Mouse (Mus musculus): Measurements from ENCODE around the gene Slc45a2.

DNA sequence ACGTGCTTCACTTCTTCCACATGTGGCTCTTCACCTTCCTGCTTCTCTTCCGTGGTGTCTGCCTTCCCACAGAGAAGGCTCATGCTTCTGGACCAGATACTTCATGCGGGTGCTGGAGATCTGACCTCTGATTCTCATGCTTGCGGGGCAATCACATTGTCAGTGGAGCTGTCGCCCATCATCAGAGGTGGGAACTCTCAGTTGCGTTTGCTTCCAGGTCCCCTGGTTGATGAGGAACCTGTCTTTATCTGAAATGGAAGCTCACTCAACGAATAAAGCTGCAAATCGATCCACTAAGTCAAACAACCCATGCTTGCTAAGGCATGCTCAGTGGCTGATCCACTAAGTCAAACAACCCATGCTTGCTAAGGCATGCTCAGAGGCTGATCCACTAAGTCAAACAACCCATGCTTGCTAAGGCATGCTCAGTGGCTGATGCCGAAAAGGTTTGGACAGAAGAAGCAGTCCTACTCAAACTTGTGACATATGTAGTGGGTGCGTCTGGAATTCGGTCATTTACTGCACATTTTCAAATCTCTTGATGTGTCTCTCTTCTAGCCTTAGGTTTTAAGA, 10.5 kb downstream of the Slc45a2 start:
- TF ChIP-seq CTCF (IDR thresholded peaks at IDR 0.05; ENCODE audit: low read depth, low read length) (no peak), TAL1 (conservative IDR thresholded peaks at IDR 0.05; ENCODE audit: low read depth, low read length) (no peak), GATA1 (IDR thresholded peaks at IDR 0.05; ENCODE audit: borderline replicate concordance, low read length) (no peak), POLR2AphosphoS5 (IDR thresholded peaks at IDR 0.05; ENCODE audit: insufficient replicate concordance, low read depth, low read length) (no peak)

Data from G1E (cell line).